Mouse (Mus musculus): Measurements from ENCODE around the gene Bcat1. TPM values are rescaled to one million over a fixed set of nuclear protein-coding genes. Genes with fewer than 3 reads are reported as not detected.

Gene Bcat1
- total and polyA plus RNA-seq, 3 experiments: 0.37 to 1.0 (median 0.86) TPM

DNA sequence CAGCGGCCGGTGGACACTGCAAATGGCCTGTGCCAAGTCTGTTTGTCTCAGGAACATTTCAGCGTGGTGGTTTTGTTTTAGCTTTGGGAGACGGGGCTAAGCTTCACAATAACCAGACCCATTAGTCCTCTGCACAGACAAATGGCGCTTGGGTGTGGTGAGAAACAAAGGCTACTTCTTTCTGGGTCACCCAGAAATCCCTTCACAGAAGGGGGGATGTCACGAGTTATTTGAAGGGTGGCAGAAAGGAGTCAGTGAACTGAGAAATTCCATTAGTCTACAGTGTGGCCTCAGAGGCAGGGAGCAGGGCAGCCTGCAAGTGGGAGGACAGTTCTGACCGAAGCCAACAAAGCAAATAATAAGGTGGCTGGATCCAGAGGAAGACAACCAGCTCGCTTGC, 52.0 kb downstream of the Bcat1 start:
- WGBS: 82% methylated on average over 8 of the region's 8 CpGs
- no peak for DNase-seq
- intact Hi-C loops (cut with DNase I): no loop called here
- no peak overlapping the region for H3K9ac ChIP-seq (ENCODE audit: low read depth, low read length)
- TF ChIP-seq POLR2A (IDR thresholded peaks at IDR 0.05; ENCODE audit: insufficient read depth, low read depth, low read length) (no peak), CTCF (IDR thresholded peaks at IDR 0.05) (no peak), EP300 (IDR thresholded peaks at IDR 0.05; ENCODE audit: insufficient read depth, low read depth, low read length) (no peak)
- H3K4me1 ChIP-seq (ENCODE audit: control insufficient read depth, insufficient read depth, low read length): no peaks in the 10 kb centered on the region
- no peaks in the 10 kb centered on the region for H3K36me3 ChIP-seq (ENCODE audit: control insufficient read depth, insufficient read depth, low read length)
- no peak overlapping the region for H3K27ac ChIP-seq
- no peaks in the 10 kb centered on the region for H3K27me3 ChIP-seq (ENCODE audit: control insufficient read depth, insufficient read depth, low read length)
- no peaks in the 10 kb centered on the region for H3K79me2 ChIP-seq (replicated peaks; ENCODE audit: control insufficient read depth, insufficient read depth, low read length)
- no peak overlapping the region for H3K4me3 ChIP-seq

DNA sequence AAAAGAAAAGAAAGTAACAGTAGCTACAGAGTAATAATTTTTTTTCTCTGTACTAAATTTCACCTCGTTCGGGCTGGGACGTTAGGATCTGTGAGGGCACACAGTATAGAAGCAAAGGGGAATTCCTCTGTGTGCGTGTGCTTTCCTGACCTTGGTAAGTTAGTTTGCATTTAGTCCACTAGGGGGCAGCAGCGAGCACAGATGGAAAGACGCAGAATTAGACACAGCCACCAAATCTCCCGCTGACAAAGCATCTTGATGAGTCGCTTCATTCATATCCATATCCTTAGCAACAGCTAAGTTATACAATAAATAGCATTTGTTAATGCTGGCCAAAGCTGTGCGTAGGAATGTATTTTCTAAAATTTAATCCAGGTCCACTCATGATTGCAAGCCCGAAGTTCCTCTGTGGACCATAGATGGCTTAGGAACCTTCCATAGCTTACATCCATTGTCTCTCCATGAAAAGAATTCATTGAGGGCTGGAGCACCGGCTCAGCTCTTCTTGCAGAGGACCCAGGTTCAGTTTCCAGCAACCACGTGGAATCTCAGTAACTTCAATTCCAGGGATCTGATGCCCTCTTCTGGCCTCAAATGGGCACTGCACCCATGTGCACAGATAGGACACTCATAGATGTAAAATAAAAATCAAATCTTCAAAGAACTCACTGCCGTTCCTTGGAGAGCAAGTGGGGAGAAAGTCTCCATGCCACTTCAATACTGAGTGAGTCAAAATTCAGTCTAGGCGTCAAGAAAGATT, 52.8 kb downstream of the Bcat1 start:
- Histone ChIP-seq H3K4me1 (ENCODE audit: control insufficient read depth, insufficient read depth, low read length) (no peaks in the 10 kb centered on the region), H3K9ac (ENCODE audit: low read depth, low read length) (no peak overlapping the region), H3K4me3 (no peak overlapping the region), H3K27me3 (ENCODE audit: control insufficient read depth, insufficient read depth, low read length) (no peaks in the 10 kb centered on the region), H3K36me3 (ENCODE audit: control insufficient read depth, insufficient read depth, low read length) (no peaks in the 10 kb centered on the region), H3K27ac (no peak overlapping the region), H3K79me2 (replicated peaks; ENCODE audit: control insufficient read depth, insufficient read depth, low read length) (no peaks in the 10 kb centered on the region)
- WGBS: 80% methylated on average over 14 of the region's 14 CpGs
- intact Hi-C loops (cut with DNase I): no loop called here
- TF ChIP-seq CTCF (IDR thresholded peaks at IDR 0.05) (peak; percentile 66), EP300 (IDR thresholded peaks at IDR 0.05; ENCODE audit: insufficient read depth, low read depth, low read length) (no peak)
- DNase-seq: no peak

DNA sequence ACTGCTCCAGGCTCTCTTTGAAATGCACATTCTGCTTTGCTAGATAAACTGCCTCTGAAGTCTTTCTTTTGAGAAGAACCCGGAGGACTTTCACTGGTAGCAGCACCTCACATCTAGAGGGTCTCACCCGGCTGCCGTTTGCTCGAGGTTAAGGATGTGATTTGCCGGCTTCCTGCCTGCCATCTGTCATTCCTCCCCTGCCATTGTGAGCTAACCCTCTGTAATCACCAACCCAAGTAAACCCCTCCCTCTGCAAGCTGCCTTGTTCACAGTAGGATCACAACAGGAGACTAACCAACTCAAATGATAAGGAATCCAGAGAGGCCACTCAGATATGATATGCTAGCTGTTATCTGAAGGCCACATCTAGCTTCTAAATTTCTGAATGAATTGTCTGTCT, 53.6 kb downstream of the Bcat1 start:
- Histone ChIP-seq H3K4me1 (ENCODE audit: control insufficient read depth, insufficient read depth, low read length) (no peaks in the 10 kb centered on the region), H3K27ac (no peak overlapping the region), H3K9ac (ENCODE audit: low read depth, low read length) (no peak overlapping the region), H3K27me3 (ENCODE audit: control insufficient read depth, insufficient read depth, low read length) (no peaks in the 10 kb centered on the region), H3K4me3 (no peak overlapping the region), H3K36me3 (ENCODE audit: control insufficient read depth, insufficient read depth, low read length) (no peaks in the 10 kb centered on the region), H3K79me2 (replicated peaks; ENCODE audit: control insufficient read depth, insufficient read depth, low read length) (no peaks in the 10 kb centered on the region)
- WGBS: 47% methylated on average over 5 of the region's 5 CpGs
- TF ChIP-seq CTCF (IDR thresholded peaks at IDR 0.05): no peak
- no peak for TF ChIP-seq EP300 (IDR thresholded peaks at IDR 0.05; ENCODE audit: insufficient read depth, low read depth, low read length)
- TF ChIP-seq POLR2A (IDR thresholded peaks at IDR 0.05; ENCODE audit: insufficient read depth, low read depth, low read length): no peak
- intact Hi-C loops (cut with DNase I): no loop called here
- DNase-seq: no peak

DNA sequence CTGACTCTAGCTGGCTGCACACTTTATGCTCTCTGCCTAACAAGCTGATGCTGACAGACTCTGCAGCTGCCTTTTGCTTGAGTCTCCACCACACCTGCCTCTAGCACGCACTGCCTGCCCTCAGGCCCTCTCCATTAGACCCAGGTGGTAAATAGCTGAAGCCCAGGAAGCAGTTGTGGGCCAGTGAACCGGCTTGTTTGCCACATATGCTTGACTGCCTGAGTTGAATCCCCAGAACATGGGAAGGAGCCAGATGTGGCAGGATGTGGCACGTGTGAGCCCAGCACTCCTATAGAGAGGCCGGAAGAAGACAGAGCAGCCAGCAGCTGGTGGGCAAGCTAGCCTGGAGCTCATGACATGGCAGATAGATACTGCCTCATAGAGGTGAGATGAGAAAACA, 55.4 kb downstream of the Bcat1 start:
- no peak overlapping the region for H3K9ac ChIP-seq (ENCODE audit: low read depth, low read length)
- H3K27me3 ChIP-seq (ENCODE audit: control insufficient read depth, insufficient read depth, low read length): no peaks in the 10 kb centered on the region
- H3K79me2 ChIP-seq (replicated peaks; ENCODE audit: control insufficient read depth, insufficient read depth, low read length): no peaks in the 10 kb centered on the region
- DNase-seq: no peak
- no peaks in the 10 kb centered on the region for H3K4me1 ChIP-seq (ENCODE audit: control insufficient read depth, insufficient read depth, low read length)
- H3K4me3 ChIP-seq: no peak overlapping the region
- intact Hi-C loops (cut with DNase I): no loop called here
- TF ChIP-seq POLR2A (IDR thresholded peaks at IDR 0.05; ENCODE audit: insufficient read depth, low read depth, low read length): no peak
- no peak for TF ChIP-seq CTCF (IDR thresholded peaks at IDR 0.05)
- TF ChIP-seq EP300 (IDR thresholded peaks at IDR 0.05; ENCODE audit: insufficient read depth, low read depth, low read length): no peak
- H3K27ac ChIP-seq: no peak overlapping the region
- WGBS: 72% methylated on average over 4 of the region's 4 CpGs
- H3K36me3 ChIP-seq (ENCODE audit: control insufficient read depth, insufficient read depth, low read length): no peaks in the 10 kb centered on the region

DNA sequence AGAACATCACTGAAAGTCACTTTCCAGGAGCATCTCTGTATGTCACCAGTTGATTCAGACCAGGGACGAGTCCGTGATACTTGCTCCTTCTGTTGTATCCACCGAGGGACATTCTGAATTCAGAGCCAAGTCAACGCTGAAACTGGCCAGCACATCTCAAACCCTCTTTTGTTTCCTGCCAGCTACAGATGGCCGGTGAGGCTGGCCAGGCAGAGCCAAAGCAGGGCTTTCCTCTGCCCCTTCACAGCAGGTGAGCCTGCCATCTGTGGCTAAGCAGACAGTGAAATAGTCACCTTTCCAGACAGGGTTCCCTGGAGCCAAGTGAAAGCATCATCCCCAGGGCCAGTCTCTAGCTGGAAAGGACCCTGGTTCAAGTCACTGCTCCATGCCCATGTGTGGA, 57.7 kb downstream of the Bcat1 start:
- H3K36me3 ChIP-seq (ENCODE audit: control insufficient read depth, insufficient read depth, low read length): no peaks in the 10 kb centered on the region
- no peaks in the 10 kb centered on the region for H3K79me2 ChIP-seq (replicated peaks; ENCODE audit: control insufficient read depth, insufficient read depth, low read length)
- H3K27ac ChIP-seq: no peak overlapping the region
- H3K4me3 ChIP-seq: no peak overlapping the region
- no peaks in the 10 kb centered on the region for H3K4me1 ChIP-seq (ENCODE audit: control insufficient read depth, insufficient read depth, low read length)
- H3K9ac ChIP-seq (ENCODE audit: low read depth, low read length): no peak overlapping the region
- intact Hi-C loops (cut with DNase I): no loop called here
- no peaks in the 10 kb centered on the region for H3K27me3 ChIP-seq (ENCODE audit: control insufficient read depth, insufficient read depth, low read length)
- WGBS: 82% methylated on average over 5 of the region's 5 CpGs
- TF ChIP-seq POLR2A (IDR thresholded peaks at IDR 0.05; ENCODE audit: insufficient read depth, low read depth, low read length) (no peak), CTCF (IDR thresholded peaks at IDR 0.05) (no peak), EP300 (IDR thresholded peaks at IDR 0.05; ENCODE audit: insufficient read depth, low read depth, low read length) (no peak)
- no peak for DNase-seq

DNA sequence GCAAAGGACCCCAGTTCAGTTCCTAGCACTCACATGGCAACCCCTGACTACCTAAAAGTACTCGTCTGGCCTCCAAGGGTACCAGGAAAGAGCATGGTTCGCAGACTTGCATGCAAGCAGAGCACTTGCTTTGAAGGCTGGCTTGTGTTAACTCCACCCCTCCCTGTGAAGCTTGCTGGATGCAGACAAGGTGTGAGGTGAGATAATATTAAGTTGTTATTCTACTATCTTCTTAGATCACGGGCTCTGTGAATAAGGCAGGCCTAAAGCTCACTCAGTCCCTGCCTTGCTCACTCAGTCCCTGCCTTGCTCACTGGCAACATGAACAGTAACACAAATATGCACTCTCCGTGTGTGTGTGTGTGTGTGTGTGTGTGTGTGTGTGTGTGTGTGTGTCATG, 58.5 kb downstream of the Bcat1 start:
- DNase-seq: no peak
- Histone ChIP-seq H3K4me1 (ENCODE audit: control insufficient read depth, insufficient read depth, low read length) (no peaks in the 10 kb centered on the region), H3K36me3 (ENCODE audit: control insufficient read depth, insufficient read depth, low read length) (no peaks in the 10 kb centered on the region), H3K27ac (no peak overlapping the region), H3K9ac (ENCODE audit: low read depth, low read length) (no peak overlapping the region), H3K79me2 (replicated peaks; ENCODE audit: control insufficient read depth, insufficient read depth, low read length) (no peaks in the 10 kb centered on the region), H3K4me3 (no peak overlapping the region), H3K27me3 (ENCODE audit: control insufficient read depth, insufficient read depth, low read length) (no peaks in the 10 kb centered on the region)
- intact Hi-C loops (cut with DNase I): no loop called here
- WGBS: 78% methylated on average over 4 of the region's 4 CpGs
- TF ChIP-seq CTCF (IDR thresholded peaks at IDR 0.05): no peak
- no peak for TF ChIP-seq POLR2A (IDR thresholded peaks at IDR 0.05; ENCODE audit: insufficient read depth, low read depth, low read length)
- TF ChIP-seq EP300 (IDR thresholded peaks at IDR 0.05; ENCODE audit: insufficient read depth, low read depth, low read length): no peak
